Mouse (Mus musculus): ENCODE measurements around the gene Pdlim5. TPM values are rescaled to one million over a fixed set of nuclear protein-coding genes. Genes with fewer than 3 reads are reported as not detected.

The Pdlim5 gene
- polyA plus RNA-seq, 1 experiment from 2014 or later: 12.9 TPM

DNA sequence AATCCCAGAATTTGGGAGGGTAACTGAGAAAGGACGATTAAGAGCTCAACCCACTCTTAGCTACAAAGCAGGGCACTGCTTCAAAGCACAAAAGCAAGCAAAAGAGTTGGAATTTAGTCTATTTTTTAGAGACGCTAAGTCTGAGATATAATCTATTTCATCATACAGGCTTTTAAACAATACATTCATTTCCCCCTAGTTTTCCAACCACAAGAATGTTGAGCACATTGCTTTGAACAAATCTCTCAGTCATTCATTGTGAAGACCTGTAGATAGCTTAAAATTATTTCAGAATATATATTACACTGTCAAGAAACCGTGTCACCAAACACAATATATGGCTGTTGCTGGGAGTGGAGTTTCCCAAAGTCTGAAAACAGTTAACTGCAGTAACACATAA lies 65.1 kb downstream of the Pdlim5 start:
- ATAC-seq (ENCODE audit: low FRiP score): no peak
- Histone ChIP-seq H3K27ac (no peak overlapping the region), H3K9ac (no peak overlapping the region), H3K4me3 (replicated peaks) (no peak overlapping the region), H3K4me2 (no peak overlapping the region), H3K4me1 (no peaks in the 10 kb centered on the region), H3K36me3 (replicated peaks) (no peaks in the 10 kb centered on the region), H3K9me3 (no peaks in the 10 kb centered on the region), H3K27me3 (no peaks in the 10 kb centered on the region)
- WGBS: 84% methylated on average over 3 of the region's 3 CpGs

DNA sequence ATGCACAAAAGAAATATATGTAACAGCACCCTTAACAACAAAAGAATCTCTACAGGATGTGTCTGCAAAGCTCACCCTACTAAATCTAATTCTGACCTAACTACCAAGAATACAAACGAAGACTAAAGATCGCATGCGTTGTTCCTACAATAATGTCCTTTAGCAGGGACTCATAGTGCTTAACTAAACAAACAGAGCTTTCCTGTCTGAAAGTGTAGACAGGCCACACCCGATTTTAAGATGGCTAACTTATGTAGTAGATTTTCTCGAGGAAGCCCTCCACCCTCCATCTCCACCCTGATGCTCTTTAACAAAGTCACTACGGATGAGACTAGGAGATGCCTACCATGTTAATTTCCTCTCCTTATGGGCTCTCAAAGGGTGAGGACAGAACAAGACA lies 71.9 kb downstream of the Pdlim5 start:
- Histone ChIP-seq H3K9me3 (no peaks in the 10 kb centered on the region), H3K4me1 (no peaks in the 10 kb centered on the region), H3K36me3 (replicated peaks) (no peaks in the 10 kb centered on the region), H3K27me3 (no peaks in the 10 kb centered on the region), H3K4me3 (replicated peaks) (no peak overlapping the region), H3K9ac (no peak overlapping the region), H3K4me2 (no peak overlapping the region), H3K27ac (no peak overlapping the region)
- ATAC-seq (ENCODE audit: low FRiP score): no peak
- WGBS: 82% methylated on average over 6 of the region's 6 CpGs

DNA sequence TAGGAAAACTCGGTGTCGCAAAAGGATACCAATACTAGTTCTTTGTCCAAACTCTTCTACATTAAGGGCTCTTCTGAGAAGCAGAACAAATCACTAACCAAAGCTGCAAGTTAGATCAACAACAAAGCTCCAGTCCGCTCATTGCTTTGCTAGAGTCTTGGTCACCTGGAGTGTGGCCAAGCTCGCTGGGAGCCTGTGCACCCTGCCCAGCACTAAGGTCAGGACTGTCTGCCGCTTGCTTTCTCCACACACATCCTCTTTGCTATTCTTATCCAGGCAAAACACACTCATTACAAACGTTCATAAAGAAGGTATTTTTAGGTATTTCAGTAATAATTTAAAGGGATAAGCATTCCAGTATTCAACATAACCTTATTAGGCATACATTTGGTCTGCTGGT lies 73.6 kb downstream of the Pdlim5 start:
- ATAC-seq (ENCODE audit: low FRiP score): no peak
- no peak overlapping the region for H3K4me2 ChIP-seq
- WGBS: 87% methylated on average over 6 of the region's 6 CpGs
- no peaks in the 10 kb centered on the region for H3K9me3 ChIP-seq
- no peak overlapping the region for H3K9ac ChIP-seq
- no peaks in the 10 kb centered on the region for H3K27me3 ChIP-seq
- peaks cover 3% of the 10 kb centered on the region for H3K4me1 ChIP-seq
- no peak overlapping the region for H3K4me3 ChIP-seq (replicated peaks)
- no peaks in the 10 kb centered on the region for H3K36me3 ChIP-seq (replicated peaks)
- H3K27ac ChIP-seq: no peak overlapping the region

DNA sequence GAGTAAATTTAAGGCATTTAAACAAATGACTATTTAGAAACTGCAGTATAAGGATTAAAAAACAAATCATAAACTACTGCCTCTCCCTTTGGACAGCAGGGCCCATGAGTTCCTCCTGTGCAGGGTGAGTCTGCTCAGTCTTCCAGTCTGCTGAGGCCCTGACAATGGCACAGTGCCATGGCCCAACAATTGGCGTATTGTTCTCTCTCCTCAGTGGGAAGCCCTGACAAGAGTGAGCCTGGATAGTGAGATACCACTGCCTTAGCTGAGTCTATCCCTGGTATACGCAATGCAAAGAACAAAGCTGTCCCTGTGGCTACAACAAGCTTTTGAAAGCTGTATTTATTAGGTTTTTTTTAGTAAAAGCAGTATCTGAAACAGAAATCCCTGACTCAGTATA lies 77.3 kb downstream of the Pdlim5 start:
- no peaks in the 10 kb centered on the region for H3K9me3 ChIP-seq
- H3K9ac ChIP-seq: no peak overlapping the region
- H3K36me3 ChIP-seq (replicated peaks): no peaks in the 10 kb centered on the region
- peak overlapping the region; percentile 42; the same call in 1 of the 2 replicates for H3K27ac ChIP-seq
- 5% methylated on average over 2 of the region's 2 CpGs for WGBS
- H3K4me3 ChIP-seq (replicated peaks): no peak overlapping the region
- peak; percentile 94 for ATAC-seq (ENCODE audit: low FRiP score)
- no peaks in the 10 kb centered on the region for H3K27me3 ChIP-seq
- H3K4me2 ChIP-seq: no peak overlapping the region
- peaks cover 8% of the 10 kb centered on the region for H3K4me1 ChIP-seq

DNA sequence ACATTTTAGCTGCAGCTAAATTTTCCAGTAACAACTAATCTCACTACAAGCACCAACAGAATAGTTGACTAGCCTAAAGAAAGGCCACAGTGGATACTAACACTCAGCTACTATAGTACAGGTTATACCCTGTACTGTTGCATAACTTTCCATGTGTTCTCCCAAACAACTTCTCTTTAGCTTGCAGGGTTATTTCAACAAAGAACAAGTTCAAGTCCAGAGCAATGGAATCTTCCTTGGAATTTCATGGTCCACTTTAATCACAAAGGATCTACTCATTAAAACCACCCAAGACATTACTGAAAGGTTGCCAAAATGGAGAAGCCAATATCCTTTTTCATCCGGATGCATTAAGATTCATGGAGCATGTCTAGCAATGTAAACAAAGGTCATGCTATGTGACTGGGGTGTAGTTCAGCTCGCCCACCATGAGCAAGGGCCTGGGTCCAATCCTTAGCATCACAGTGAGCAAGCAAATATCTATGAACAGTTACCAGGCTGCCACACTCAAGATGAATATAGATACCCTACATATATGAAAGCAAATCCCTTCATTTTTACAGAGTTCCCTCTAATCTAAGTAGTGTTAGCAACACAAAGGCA lies 79.3 kb downstream of the Pdlim5 start:
- Histone ChIP-seq H3K4me1 (peaks cover 9% of the 10 kb centered on the region), H3K4me2 (no peak overlapping the region), H3K9me3 (no peaks in the 10 kb centered on the region), H3K4me3 (replicated peaks) (no peak overlapping the region), H3K9ac (no peak overlapping the region), H3K27me3 (no peaks in the 10 kb centered on the region), H3K36me3 (replicated peaks) (no peaks in the 10 kb centered on the region), H3K27ac (no peak overlapping the region)
- 64% methylated on average over 2 of the region's 2 CpGs for WGBS
- ATAC-seq (ENCODE audit: low FRiP score): no peak

DNA sequence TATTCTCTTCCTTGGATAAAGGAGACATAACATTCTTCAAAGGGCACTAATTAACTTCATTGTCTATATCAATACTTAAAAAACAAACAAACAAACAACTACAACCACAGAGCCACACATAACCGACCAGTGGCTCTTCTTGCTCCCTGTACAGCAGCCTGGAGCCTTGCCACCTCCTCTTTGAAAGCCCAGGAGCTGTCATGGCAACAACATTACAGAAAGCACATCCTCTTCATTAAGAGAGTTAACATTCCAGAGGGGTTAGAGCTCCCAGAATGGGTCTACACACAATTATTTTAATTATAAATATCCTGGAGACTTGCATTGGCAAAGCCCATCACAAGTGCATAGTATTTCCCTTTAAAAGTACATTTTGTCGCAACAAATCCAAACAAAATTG lies 84.4 kb downstream of the Pdlim5 start:
- Histone ChIP-seq H3K27me3 (no peaks in the 10 kb centered on the region), H3K9me3 (no peaks in the 10 kb centered on the region), H3K27ac (no peak overlapping the region), H3K4me2 (no peak overlapping the region), H3K4me3 (replicated peaks) (no peak overlapping the region), H3K4me1 (peaks cover 19% of the 10 kb centered on the region), H3K36me3 (replicated peaks) (no peaks in the 10 kb centered on the region), H3K9ac (no peak overlapping the region)
- WGBS: 36% methylated on average over 2 of the region's 2 CpGs
- ATAC-seq (ENCODE audit: low FRiP score): peak; percentile 82; the same call in 1 of the 2 replicates

DNA sequence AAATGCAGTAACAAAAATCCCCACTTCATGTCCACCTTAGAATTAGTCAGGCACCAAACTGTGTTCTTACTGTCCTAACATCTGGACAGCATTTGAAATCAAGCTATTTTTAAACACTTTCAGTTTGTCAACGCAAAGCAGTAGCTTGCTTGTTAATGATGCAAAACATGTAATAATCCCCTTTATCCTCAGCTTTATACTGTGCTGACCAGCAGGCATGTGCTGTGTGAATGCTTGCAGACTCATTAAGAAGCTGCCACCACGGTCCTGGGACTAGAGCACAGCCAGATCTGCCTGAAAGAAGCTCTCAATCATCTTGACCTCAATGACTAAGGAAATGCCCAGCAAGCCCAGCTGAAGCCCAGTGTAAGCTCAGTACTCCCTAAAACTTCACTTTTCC lies 85.0 kb downstream of the Pdlim5 start:
- Histone ChIP-seq H3K9ac (no peak overlapping the region), H3K27ac (0 out of 2 replicates have a peak overlapping the region, but pooled peaks have one; percentile 46), H3K4me2 (peak overlapping the region; percentile 15), H3K36me3 (replicated peaks) (no peaks in the 10 kb centered on the region), H3K27me3 (no peaks in the 10 kb centered on the region), H3K4me1 (peaks cover 19% of the 10 kb centered on the region), H3K9me3 (no peaks in the 10 kb centered on the region), H3K4me3 (replicated peaks) (no peak overlapping the region)
- 9% methylated on average over 2 of the region's 2 CpGs for WGBS
- ATAC-seq (ENCODE audit: low FRiP score): peak; percentile 85

DNA sequence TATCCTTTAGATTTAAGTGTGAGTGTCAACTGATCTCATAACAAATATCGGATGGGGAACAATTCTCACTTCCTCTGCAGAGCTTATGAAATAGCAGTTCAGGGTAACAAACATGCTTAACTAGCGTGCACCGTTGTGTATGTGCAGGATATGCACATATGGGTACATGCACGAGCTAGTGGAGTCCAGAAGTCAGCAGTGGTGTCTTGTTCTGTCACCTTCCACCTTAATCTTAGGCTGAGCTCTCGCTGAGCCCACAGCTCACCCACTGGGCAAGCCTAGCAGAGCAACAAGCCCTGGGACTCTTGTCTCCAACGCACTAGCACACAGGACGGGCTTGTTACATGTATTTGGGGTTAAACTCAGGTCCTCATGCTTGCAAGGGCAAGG lies 100.2 kb downstream of the Pdlim5 start:
- WGBS: 84% methylated on average over 7 of the region's 7 CpGs
- no peak overlapping the region for H3K9ac ChIP-seq
- ATAC-seq (ENCODE audit: low FRiP score): peak; percentile 17; the same call in 1 of the 2 replicates
- H3K36me3 ChIP-seq (replicated peaks): no peaks in the 10 kb centered on the region
- no peaks in the 10 kb centered on the region for H3K9me3 ChIP-seq
- H3K4me1 ChIP-seq: no peaks in the 10 kb centered on the region
- no peak overlapping the region for H3K27ac ChIP-seq
- H3K27me3 ChIP-seq: no peaks in the 10 kb centered on the region
- no peak overlapping the region for H3K4me2 ChIP-seq
- H3K4me3 ChIP-seq (replicated peaks): no peak overlapping the region

DNA sequence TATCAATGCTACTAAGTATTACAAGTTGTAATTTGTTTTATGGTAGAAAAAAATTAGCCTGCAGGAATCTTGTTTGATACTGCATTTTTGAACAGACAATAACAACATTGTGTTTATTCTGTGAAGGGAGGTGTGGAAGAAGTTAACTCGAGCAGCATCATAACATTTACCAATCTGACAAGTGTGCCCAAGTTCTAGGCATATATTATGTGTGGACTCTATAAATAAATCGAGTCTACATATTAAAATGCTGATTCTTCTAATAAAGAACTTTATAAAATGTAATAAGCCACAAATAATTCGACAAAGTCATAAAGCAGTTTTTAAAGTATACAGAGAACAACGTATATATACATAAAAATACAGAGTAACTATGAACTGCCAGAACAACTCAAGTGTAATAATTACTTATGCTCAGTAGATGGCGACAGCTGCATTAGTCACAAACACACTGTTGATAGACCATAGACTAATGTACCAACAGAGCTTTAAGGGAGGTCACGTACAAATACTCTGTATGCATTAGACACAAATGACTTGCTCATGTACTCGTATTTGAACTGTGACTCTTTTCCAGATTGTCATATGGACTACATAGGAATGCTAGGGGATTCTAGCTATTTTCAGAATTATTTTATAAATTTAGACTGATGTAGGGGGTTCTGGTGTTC lies 100.7 kb downstream of the Pdlim5 start:
- Histone ChIP-seq H3K9me3 (no peaks in the 10 kb centered on the region), H3K27me3 (no peaks in the 10 kb centered on the region), H3K36me3 (replicated peaks) (no peaks in the 10 kb centered on the region), H3K27ac (no peak overlapping the region), H3K4me2 (no peak overlapping the region), H3K4me3 (replicated peaks) (no peak overlapping the region), H3K9ac (no peak overlapping the region), H3K4me1 (no peaks in the 10 kb centered on the region)
- WGBS: 29% methylated on average over 7 of the region's 7 CpGs
- ATAC-seq (ENCODE audit: low FRiP score): peak; percentile 87

DNA sequence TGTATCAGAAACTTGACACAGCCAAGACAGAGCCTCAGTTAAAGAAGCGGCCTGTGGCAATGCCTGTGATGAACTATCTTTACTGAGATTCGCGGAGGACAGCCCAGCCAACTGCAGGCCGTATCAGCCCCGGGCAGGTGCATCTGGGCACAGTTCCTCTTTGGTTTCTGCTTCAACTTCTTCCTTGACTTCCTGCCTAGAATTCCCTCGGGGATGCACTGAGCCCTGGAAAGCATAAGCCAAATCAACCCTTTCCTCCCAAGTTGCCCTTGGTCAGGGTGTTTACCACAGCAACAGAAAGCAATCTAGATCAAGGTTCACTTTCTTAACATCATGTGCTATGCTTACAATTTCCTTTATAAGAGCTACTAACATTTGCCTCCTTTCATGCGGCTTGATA lies 101.9 kb downstream of the Pdlim5 start:
- H3K36me3 ChIP-seq (replicated peaks): no peaks in the 10 kb centered on the region
- no peaks in the 10 kb centered on the region for H3K27me3 ChIP-seq
- no peaks in the 10 kb centered on the region for H3K4me1 ChIP-seq
- H3K9ac ChIP-seq: no peak overlapping the region
- ATAC-seq (ENCODE audit: low FRiP score): no peak
- no peak overlapping the region for H3K27ac ChIP-seq
- no peak overlapping the region for H3K4me3 ChIP-seq (replicated peaks)
- WGBS: 87% methylated on average over 7 of the region's 7 CpGs
- H3K9me3 ChIP-seq: no peaks in the 10 kb centered on the region
- H3K4me2 ChIP-seq: no peak overlapping the region

DNA sequence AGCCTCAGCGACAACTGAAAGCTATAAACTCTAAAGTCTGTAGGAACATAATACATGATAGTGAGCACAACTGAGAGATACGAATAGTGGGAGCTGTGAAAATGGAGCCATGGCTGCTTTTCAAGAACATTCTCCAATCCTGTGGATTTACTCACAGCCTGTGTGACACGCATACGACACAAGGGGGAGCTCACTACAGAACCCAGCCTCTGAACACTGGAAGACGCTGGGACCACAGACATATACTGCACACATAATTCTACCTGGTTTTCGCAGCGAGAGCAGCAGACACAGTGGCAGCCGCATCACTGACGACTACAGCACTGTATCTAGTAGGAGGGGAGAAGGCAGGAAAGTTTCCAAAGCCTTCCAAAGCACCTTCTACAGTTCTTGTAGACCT lies 112.8 kb downstream of the Pdlim5 start:
- H3K9ac ChIP-seq: no peak overlapping the region
- no peaks in the 10 kb centered on the region for H3K27me3 ChIP-seq
- H3K9me3 ChIP-seq: no peaks in the 10 kb centered on the region
- no peak overlapping the region for H3K4me3 ChIP-seq (replicated peaks)
- H3K4me2 ChIP-seq: no peak overlapping the region
- H3K27ac ChIP-seq: no peak overlapping the region
- 47% methylated on average over 9 of the region's 9 CpGs for WGBS
- H3K4me1 ChIP-seq: no peaks in the 10 kb centered on the region
- peak; percentile 82; the same call in 1 of the 2 replicates for ATAC-seq (ENCODE audit: low FRiP score)
- no peaks in the 10 kb centered on the region for H3K36me3 ChIP-seq (replicated peaks)

DNA sequence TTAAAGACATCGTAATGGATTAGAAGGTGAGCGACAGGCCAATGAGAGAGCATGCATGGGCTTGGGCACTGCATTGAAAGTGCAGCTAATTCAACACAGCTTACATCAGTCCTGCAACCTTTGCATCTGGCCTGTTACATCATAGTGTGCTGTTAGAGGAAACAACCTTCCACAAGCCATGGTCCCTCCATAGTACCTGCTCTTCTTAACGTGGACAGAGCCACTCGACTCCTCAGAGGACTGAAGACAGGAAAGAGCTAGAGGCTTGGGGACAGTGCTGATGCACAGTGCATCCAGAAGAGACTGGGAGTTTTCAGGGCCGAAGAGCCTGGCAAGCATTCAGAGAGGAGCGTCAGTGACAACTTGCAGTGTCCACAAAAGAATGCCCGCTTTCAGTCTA lies 113.8 kb downstream of the Pdlim5 start:
- H3K4me1 ChIP-seq: no peaks in the 10 kb centered on the region
- WGBS: 89% methylated on average over 7 of the region's 7 CpGs
- no peaks in the 10 kb centered on the region for H3K27me3 ChIP-seq
- no peak overlapping the region for H3K9ac ChIP-seq
- H3K36me3 ChIP-seq (replicated peaks): no peaks in the 10 kb centered on the region
- no peak overlapping the region for H3K4me3 ChIP-seq (replicated peaks)
- no peaks in the 10 kb centered on the region for H3K9me3 ChIP-seq
- no peak overlapping the region for H3K27ac ChIP-seq
- no peak overlapping the region for H3K4me2 ChIP-seq
- ATAC-seq (ENCODE audit: low FRiP score): no peak

DNA sequence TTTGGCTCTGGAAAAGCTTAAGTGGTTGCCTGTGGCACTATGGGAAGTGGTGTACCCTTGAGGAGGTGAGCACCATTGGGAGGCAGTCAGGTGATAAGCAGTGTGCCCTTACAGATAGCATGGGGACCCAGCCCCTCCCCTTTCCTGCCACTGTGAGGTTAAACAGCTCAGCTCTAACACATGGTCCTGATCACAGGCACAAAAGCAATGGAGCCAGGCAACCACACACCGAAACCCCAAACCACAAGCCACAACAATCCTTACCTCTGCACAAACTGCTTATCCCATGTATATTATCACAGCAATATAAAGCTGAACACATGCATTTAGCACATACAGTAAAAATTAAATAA lies 114.4 kb downstream of the Pdlim5 start:
- no peaks in the 10 kb centered on the region for H3K9me3 ChIP-seq
- ATAC-seq (ENCODE audit: low FRiP score): peak; percentile 70
- H3K27ac ChIP-seq: no peak overlapping the region
- no peak overlapping the region for H3K4me3 ChIP-seq (replicated peaks)
- H3K4me1 ChIP-seq: no peaks in the 10 kb centered on the region
- no peaks in the 10 kb centered on the region for H3K27me3 ChIP-seq
- no peak overlapping the region for H3K4me2 ChIP-seq
- H3K36me3 ChIP-seq (replicated peaks): no peaks in the 10 kb centered on the region
- 88% methylated on average over 1 of the region's 1 CpGs for WGBS
- H3K9ac ChIP-seq: no peak overlapping the region
